Comparison of ENCODE assay signal across 8 mouse cellular contexts in the genomic region with DNA sequence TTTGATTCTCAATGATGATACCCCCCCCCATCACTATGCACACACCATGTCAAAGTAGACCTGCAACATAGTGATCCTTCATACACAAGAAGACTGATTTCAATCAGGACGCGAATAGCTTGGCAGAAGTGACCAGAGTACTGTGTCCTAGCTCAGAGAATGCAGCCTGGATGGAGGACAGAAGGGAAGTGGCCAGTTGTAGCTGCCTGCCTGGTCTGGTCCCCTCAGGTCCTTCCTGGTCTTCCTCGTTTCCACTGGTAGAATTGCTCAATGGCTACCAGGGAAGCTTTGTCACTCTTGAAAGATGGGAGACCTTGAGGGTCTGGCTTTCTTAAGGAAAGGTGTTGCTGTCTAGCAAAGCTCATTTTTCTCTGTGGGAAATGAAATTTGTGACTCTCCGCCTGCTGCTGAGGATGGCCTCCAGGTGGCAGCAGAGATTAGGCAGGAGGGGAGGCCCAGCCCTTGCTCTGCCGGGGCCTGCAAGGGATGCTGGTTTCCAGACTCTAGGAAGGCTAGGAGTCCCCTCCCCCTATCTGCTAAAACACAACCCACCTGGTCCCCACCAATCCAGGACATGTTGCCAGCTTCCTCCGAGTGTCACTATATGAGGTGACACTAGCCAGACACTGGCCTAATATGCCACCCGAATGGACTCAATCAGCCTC. TPM values are rescaled to one million over a fixed set of nuclear protein-coding genes. Genes with fewer than 3 reads are reported as not detected.
DNase-seq lines count a peak whose midpoint lies in the region; ATAC-seq and TF ChIP-seq lines count a peak whose summit lies in the region.

No protein-coding gene starts in this region.

- peak; percentile 92 for ATAC-seq in forebrain, embryonic 15.5 days (replicated peaks)
- ATAC-seq in hindbrain, embryonic 15.5 days (ENCODE audit: low FRiP score, low read depth), result peak; percentile 92

- H3K27me3 ChIP-seq in forebrain, embryonic 15.5 days, result no peaks in the 10 kb centered on the region
- H3K27me3 ChIP-seq in hindbrain, embryonic 15.5 days, result no peaks in the 10 kb centered on the region
- H3K27me3 ChIP-seq in midbrain, embryonic 10.5 days (ENCODE audit: low read depth, poor library complexity, severe bottlenecking), result no peaks in the 10 kb centered on the region

- no peaks in the 10 kb centered on the region for H3K36me3 ChIP-seq in forebrain, embryonic 15.5 days
- H3K36me3 ChIP-seq in hindbrain, embryonic 15.5 days, result no peaks in the 10 kb centered on the region
- no peaks in the 10 kb centered on the region for H3K36me3 ChIP-seq in midbrain, embryonic 10.5 days

- no peak overlapping the region for H3K4me3 ChIP-seq in left cerebral cortex, adult 2 months
- H3K4me3 ChIP-seq in forebrain, embryonic 15.5 days, result no peak overlapping the region
- no peak overlapping the region for H3K4me3 ChIP-seq in hindbrain, embryonic 15.5 days
- no peak overlapping the region for H3K4me3 ChIP-seq in midbrain, embryonic 10.5 days

- H3K27ac ChIP-seq in left cerebral cortex, adult 2 months, result no peak overlapping the region
- H3K27ac ChIP-seq in forebrain, embryonic 15.5 days (replicated peaks), result no peak overlapping the region
- 0 out of 2 replicates have a peak overlapping the region, but pooled peaks have one; percentile 13 for H3K27ac ChIP-seq in hindbrain, embryonic 15.5 days (replicated peaks)
- peak overlapping the region; percentile 9; the same call in 1 of the 2 replicates for H3K27ac ChIP-seq in midbrain, embryonic 10.5 days (replicated peaks)

- 0 out of 2 replicates have a peak overlapping the region, but pooled peaks have one; percentile 4 for H3K9ac ChIP-seq in forebrain, embryonic 15.5 days (replicated peaks)
- H3K9ac ChIP-seq in hindbrain, embryonic 15.5 days, result no peak overlapping the region

- H3K4me2 ChIP-seq in forebrain, embryonic 15.5 days (replicated peaks), result no peak overlapping the region
- H3K4me2 ChIP-seq in hindbrain, embryonic 15.5 days, result peak overlapping the region; percentile 26; the same call in 1 of the 2 replicates

- no peaks in the 10 kb centered on the region for H3K9me3 ChIP-seq in forebrain, embryonic 15.5 days
- H3K9me3 ChIP-seq in hindbrain, embryonic 15.5 days, result no peaks in the 10 kb centered on the region
- no peaks in the 10 kb centered on the region for H3K9me3 ChIP-seq in midbrain, embryonic 10.5 days (replicated peaks)

- H3K4me1 ChIP-seq in forebrain, embryonic 15.5 days, result peaks cover 5% of the 10 kb centered on the region; the same call in 1 of the 2 replicates
- peaks cover 7% of the 10 kb centered on the region; the same call in 1 of the 2 replicates for H3K4me1 ChIP-seq in hindbrain, embryonic 15.5 days (replicated peaks)
- peaks cover 21% of the 10 kb centered on the region for H3K4me1 ChIP-seq in midbrain, embryonic 10.5 days

- peak; percentile 72 to 78 for DNase-seq in left cerebral cortex, adult 2 months (ENCODE audit: extremely low spot score in 1 of 2, low spot score in 2 of 2)
- no peak for DNase-seq in left cerebral cortex, adult 8-10 months (ENCODE audit: low spot score in 2 of 2)
- DNase-seq in cerebellum, adult 11-12 months, result peak; percentile 66
- peak; percentile 76 to 77 for DNase-seq in layer of hippocampus, postnatal 36 days
- peak; percentile 78 for DNase-seq in midbrain, embryonic 10.5 days (ENCODE audit: low spot score)
- peak; percentile 25 for DNase-seq in skeletal muscle tissue, adult 2 months (ENCODE audit: low read depth, low spot score)

- TF ChIP-seq CTCF in left cerebral cortex, adult 2 months (IDR thresholded peaks at IDR 0.05), result peak; percentile 98

- WGBS in forebrain, embryonic 15.5 days, result 17% methylated on average over 7 of the region's 7 CpGs
- WGBS in hindbrain, embryonic 15.5 days, result 15% methylated on average over 7 of the region's 7 CpGs
- 19% methylated on average over 7 of the region's 7 CpGs for WGBS in midbrain, embryonic 10.5 days

- intact Hi-C loops in left cerebral cortex, adult 2 months (cut with DNase I), result loop anchor here (2.0 kb wide), 2 partner anchors 50 to 102 kb away; a partner anchor contains a TSS

RNA-seq across cellular contexts. Expression of a gene that starts 4.5 kb away (rescaled TPM):
- total RNA-seq in left cerebral cortex, adult 2 months (2021), result 1 to 10 TPM in 1 of 2 experiments, under 1 TPM in 1; 0.84 to 1.3 TPM
- total RNA-seq in left cerebral cortex, adult 8-10 months (2022), result 1 to 10 TPM in 1 of 4 experiments, under 1 TPM in 3; 0.44 to 2.0 (median 0.79) TPM
- 0.46 and 0.85 TPM in 2 replicates for polyA plus RNA-seq in forebrain, embryonic 15.5 days (2015; fragmentation: Nextera tagmentation; extraction: Ambion mirVana)
- polyA plus RNA-seq in hindbrain, embryonic 15.5 days (2015; fragmentation: Nextera tagmentation; extraction: Ambion mirVana), result 2.2 and 2.8 TPM in 2 replicates
- total RNA-seq in layer of hippocampus, postnatal 36 days (2021), result 1 to 10 TPM in 1 of 2 experiments, under 1 TPM in 1; 0.57 to 2.8 TPM
- 0.67 and 0.79 TPM in 2 replicates for polyA plus RNA-seq in midbrain, embryonic 10.5 days (2016; fragmentation: Nextera tagmentation; extraction: Ambion mirVana)

RNA-seq across cellular contexts. Expression of a gene that starts 49.4 kb away (rescaled TPM):
- 100 to 1,000 TPM; 369 to 376 TPM for total RNA-seq in left cerebral cortex, adult 2 months (2021)
- total RNA-seq in left cerebral cortex, adult 8-10 months (2022), result 100 to 1,000 TPM; 347 to 364 (median 356) TPM
- polyA plus RNA-seq in forebrain, embryonic 15.5 days (2015; fragmentation: Nextera tagmentation; extraction: Ambion mirVana), result 143 and 147 TPM in 2 replicates
- polyA plus RNA-seq in hindbrain, embryonic 15.5 days (2015; fragmentation: Nextera tagmentation; extraction: Ambion mirVana), result 148 and 160 TPM in 2 replicates
- 100 to 1,000 TPM; 384 to 404 TPM for total RNA-seq in layer of hippocampus, postnatal 36 days (2021)
- polyA plus RNA-seq in midbrain, embryonic 10.5 days (2016; fragmentation: Nextera tagmentation; extraction: Ambion mirVana), result 105 and 128 TPM in 2 replicates

RNA-seq across cellular contexts. Expression of a gene that starts 58.9 kb away (rescaled TPM):
- total RNA-seq in left cerebral cortex, adult 2 months (2021), result 10 to 100 TPM; 30.9 to 35.6 TPM
- 10 to 100 TPM; 26.4 to 29.4 (median 28.3) TPM for total RNA-seq in left cerebral cortex, adult 8-10 months (2022)
- polyA plus RNA-seq in forebrain, embryonic 15.5 days (2015; fragmentation: Nextera tagmentation; extraction: Ambion mirVana), result 5.2 and 6.9 TPM in 2 replicates
- 9.7 and 9.8 TPM in 2 replicates for polyA plus RNA-seq in hindbrain, embryonic 15.5 days (2015; fragmentation: Nextera tagmentation; extraction: Ambion mirVana)
- total RNA-seq in layer of hippocampus, postnatal 36 days (2021), result 10 to 100 TPM; 23.4 to 24.0 TPM
- polyA plus RNA-seq in midbrain, embryonic 10.5 days (2016; fragmentation: Nextera tagmentation; extraction: Ambion mirVana), result 1.9 and 2.0 TPM in 2 replicates

RNA-seq across cellular contexts. Expression of a gene that starts 58.9 kb away (rescaled TPM):
- 10 to 100 TPM; 26.0 to 26.6 TPM for total RNA-seq in left cerebral cortex, adult 2 months (2021)
- total RNA-seq in left cerebral cortex, adult 8-10 months (2022), result 10 to 100 TPM; 31.8 to 39.1 (median 34.5) TPM
- polyA plus RNA-seq in forebrain, embryonic 15.5 days (2015; fragmentation: Nextera tagmentation; extraction: Ambion mirVana), result 18.3 and 18.6 TPM in 2 replicates
- polyA plus RNA-seq in hindbrain, embryonic 15.5 days (2015; fragmentation: Nextera tagmentation; extraction: Ambion mirVana), result 17.8 and 19.3 TPM in 2 replicates
- 10 to 100 TPM; 24.2 to 25.3 TPM for total RNA-seq in layer of hippocampus, postnatal 36 days (2021)
- polyA plus RNA-seq in midbrain, embryonic 10.5 days (2016; fragmentation: Nextera tagmentation; extraction: Ambion mirVana), result 13.0 and 14.6 TPM in 2 replicates

Comparison
In these comparisons a context has a peak if more than half of its experiments do, and no peak if none do; other contexts are left out.
1. DNase-seq: peak in left cerebral cortex, adult 2 months (2 of 2), cerebellum, adult 11-12 months (single experiment), layer of hippocampus, postnatal 36 days (2 of 2), midbrain, embryonic 10.5 days (single experiment) and skeletal muscle tissue, adult 2 months (single experiment); none in left cerebral cortex, adult 8-10 months (0 of 2).
2. H3K27ac ChIP-seq: peak in hindbrain, embryonic 15.5 days (single experiment) and midbrain, embryonic 10.5 days (single experiment); none in left cerebral cortex, adult 2 months (single experiment) and forebrain, embryonic 15.5 days (single experiment).